ENCODE assay signal across 7 mouse cellular contexts in the genomic region with DNA sequence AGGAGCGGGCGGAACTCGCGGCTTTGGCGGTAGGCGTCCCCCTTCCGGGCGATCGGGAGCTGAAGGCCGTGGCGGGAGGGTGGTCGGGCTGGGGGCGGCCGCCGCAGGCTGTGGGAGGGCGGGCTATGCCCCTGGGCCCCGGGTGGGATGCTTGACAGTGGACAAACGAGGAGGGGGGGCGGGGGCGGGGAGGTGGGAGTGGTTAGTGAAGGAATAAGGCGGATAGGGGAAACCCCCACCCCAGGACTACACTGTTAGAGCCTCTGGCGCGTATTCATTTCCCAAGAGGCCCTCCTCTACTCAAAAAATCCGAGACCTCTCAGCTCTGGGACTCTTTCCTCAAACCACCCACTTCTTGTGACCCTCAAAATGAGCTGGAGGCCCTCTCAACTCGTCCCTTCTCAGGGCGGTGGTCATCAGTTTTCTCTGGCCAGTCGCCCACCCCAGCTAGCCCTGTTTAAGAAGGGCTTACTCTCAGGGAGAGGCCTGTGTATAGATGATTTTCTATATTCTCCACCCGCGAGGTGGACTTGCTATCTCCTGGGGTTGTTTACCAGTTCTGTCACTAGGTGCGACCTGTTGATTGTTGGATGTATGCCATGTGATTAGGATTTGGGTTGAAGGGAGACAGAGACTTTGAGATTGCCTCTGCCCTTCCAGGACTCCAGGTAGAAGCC. TPM values are rescaled to one million over a fixed set of nuclear protein-coding genes. Genes with fewer than 3 reads are reported as not detected.
DNase-seq lines count a peak whose midpoint lies in the region; ATAC-seq and TF ChIP-seq lines count a peak whose summit lies in the region.

No protein-coding gene starts in this region.

- no peaks in the 10 kb centered on the region for H3K9me3 ChIP-seq in neural tube, embryonic 11.5 days (ENCODE audit: control insufficient read depth, low read length)
- H3K9me3 ChIP-seq in forebrain, postnatal 0 days (ENCODE audit: low read length): no peaks in the 10 kb centered on the region
- no peaks in the 10 kb centered on the region for H3K9me3 ChIP-seq in limb, embryonic 12.5 days
- H3K9me3 ChIP-seq in neural tube, embryonic 13.5 days: no peaks in the 10 kb centered on the region

- 2% methylated on average over 17 of the region's 30 CpGs for WGBS in neural tube, embryonic 11.5 days
- 3% methylated on average over 22 of the region's 30 CpGs for WGBS in forebrain, postnatal 0 days
- under 1% methylated on average over 14 of the region's 30 CpGs for WGBS in limb, embryonic 12.5 days
- WGBS in neural tube, embryonic 13.5 days: under 1% methylated on average over 16 of the region's 30 CpGs

- peak overlapping the region; percentile 67 for H3K4me3 ChIP-seq in neural tube, embryonic 11.5 days (ENCODE audit: low read depth, low read length)
- H3K4me3 ChIP-seq in forebrain, postnatal 0 days (ENCODE audit: low read depth, low read length): peak overlapping the region; percentile 80
- H3K4me3 ChIP-seq in limb, embryonic 12.5 days (replicated peaks): peak overlapping the region; percentile 82
- peak overlapping the region; percentile 81 for H3K4me3 ChIP-seq in neural tube, embryonic 13.5 days

- peaks cover 8% of the 10 kb centered on the region; the same call in 1 of the 2 replicates for H3K4me1 ChIP-seq in neural tube, embryonic 11.5 days (ENCODE audit: control insufficient read depth, insufficient read depth, low read length)
- peaks cover 10% of the 10 kb centered on the region for H3K4me1 ChIP-seq in forebrain, postnatal 0 days (ENCODE audit: insufficient read depth)
- H3K4me1 ChIP-seq in limb, embryonic 12.5 days (replicated peaks): peaks cover 29% of the 10 kb centered on the region
- H3K4me1 ChIP-seq in neural tube, embryonic 13.5 days (replicated peaks): peaks cover 25% of the 10 kb centered on the region

- ATAC-seq in neural tube, embryonic 11.5 days (ENCODE audit: insufficient read depth, low FRiP score, low TSS enrichment): peak; percentile 68
- ATAC-seq in forebrain, postnatal 0 days: peak; percentile 68
- ATAC-seq in limb, embryonic 12.5 days (ENCODE audit: insufficient number of reproducible peaks, insufficient read depth, low FRiP score, low TSS enrichment, low read depth): peak; percentile 40
- peak; percentile 70 for ATAC-seq in neural tube, embryonic 13.5 days (ENCODE audit: low read depth)

- TF ChIP-seq CTCF in brain, embryonic 14.5 days (IDR thresholded peaks at IDR 0.05; ENCODE audit: borderline replicate concordance, extremely low read depth, insufficient read depth, insufficient read length): no peak
- TF ChIP-seq CTCF in forebrain, postnatal 0 days (IDR thresholded peaks at IDR 0.05; ENCODE audit: low read depth): no peak

- peaks cover 7% of the 10 kb centered on the region for H3K36me3 ChIP-seq in neural tube, embryonic 11.5 days (ENCODE audit: control insufficient read depth, insufficient read depth, low read length)
- H3K36me3 ChIP-seq in forebrain, postnatal 0 days (ENCODE audit: insufficient read depth): peaks cover 29% of the 10 kb centered on the region
- H3K36me3 ChIP-seq in limb, embryonic 12.5 days: peaks cover 42% of the 10 kb centered on the region
- H3K36me3 ChIP-seq in neural tube, embryonic 13.5 days: peaks cover 33% of the 10 kb centered on the region

- no peaks in the 10 kb centered on the region for H3K27me3 ChIP-seq in neural tube, embryonic 11.5 days (ENCODE audit: control insufficient read depth, insufficient read depth, low read length)
- H3K27me3 ChIP-seq in forebrain, postnatal 0 days (ENCODE audit: insufficient read depth, low read length): no peaks in the 10 kb centered on the region
- H3K27me3 ChIP-seq in limb, embryonic 12.5 days: no peaks in the 10 kb centered on the region
- no peaks in the 10 kb centered on the region for H3K27me3 ChIP-seq in neural tube, embryonic 13.5 days

- peak overlapping the region; percentile 80 for H3K4me2 ChIP-seq in neural tube, embryonic 11.5 days (ENCODE audit: low read depth)
- peak overlapping the region; percentile 88 for H3K4me2 ChIP-seq in forebrain, postnatal 0 days (ENCODE audit: low read depth)
- H3K4me2 ChIP-seq in limb, embryonic 12.5 days: peak overlapping the region; percentile 88
- H3K4me2 ChIP-seq in neural tube, embryonic 13.5 days: peak overlapping the region; percentile 82

- H3K27ac ChIP-seq in neural tube, embryonic 11.5 days (ENCODE audit: low read depth, low read length): peak overlapping the region; percentile 69
- H3K27ac ChIP-seq in forebrain, postnatal 0 days (ENCODE audit: low read depth, low read length): peak overlapping the region; percentile 78
- peak overlapping the region; percentile 95 for H3K27ac ChIP-seq in limb, embryonic 12.5 days
- peak overlapping the region; percentile 82 for H3K27ac ChIP-seq in neural tube, embryonic 13.5 days (replicated peaks)

- DNase-seq in neural tube, embryonic 11.5 days (ENCODE audit: low spot score): no peak
- no peak for DNase-seq in neural tube, embryonic 10.5 days (ENCODE audit: extremely low spot score, low spot score)
- peak; percentile 42 for DNase-seq in brain, embryonic 14.5 days (ENCODE audit: low read depth)
- DNase-seq in forebrain, postnatal 0 days: peak; percentile 41
- no peak for DNase-seq in layer of hippocampus, adult 18-20 months (ENCODE audit: low spot score in 2 of 2)

- no peak for TF ChIP-seq POLR2A in brain, embryonic 14.5 days (IDR thresholded peaks at IDR 0.05; ENCODE audit: borderline replicate concordance, extremely low read depth, insufficient read depth, insufficient read length, poor library complexity, severe bottlenecking)

- peak overlapping the region; percentile 86 for H3K9ac ChIP-seq in neural tube, embryonic 11.5 days (ENCODE audit: low read length)
- H3K9ac ChIP-seq in forebrain, postnatal 0 days: peak overlapping the region; percentile 87
- peak overlapping the region; percentile 89 for H3K9ac ChIP-seq in limb, embryonic 12.5 days (replicated peaks)
- peak overlapping the region; percentile 87 for H3K9ac ChIP-seq in neural tube, embryonic 13.5 days

RNA-seq across cellular contexts. Expression of gene Khnyn, which starts 0.5 kb away (rescaled TPM):
- polyA plus RNA-seq in neural tube, embryonic 11.5 days (2014; fragmentation: Nextera tagmentation; extraction: Ambion mirVana): 11.8 and 13.0 TPM in 2 replicates
- 13.4 and 13.7 TPM in 2 replicates for polyA plus RNA-seq in brain, embryonic 14.5 days (2012; rRNA removed)
- total RNA-seq in forebrain, postnatal 0 days (2014; rRNA removed): 13.6 and 20.0 TPM in 2 replicates
- 3.2 and 5.3 TPM in 2 replicates for polyA plus RNA-seq in forebrain, postnatal 0 days (2015; fragmentation: Nextera tagmentation; extraction: Ambion mirVana)
- 36.9 and 38.8 TPM in 2 replicates for polyA plus RNA-seq in limb, embryonic 12.5 days (2016; fragmentation: Nextera tagmentation; extraction: Ambion mirVana)
- 10.5 and 11.1 TPM in 2 replicates for polyA plus RNA-seq in neural tube, embryonic 13.5 days (2015; fragmentation: Nextera tagmentation; extraction: Ambion mirVana)
- total RNA-seq in layer of hippocampus, adult 18-20 months (2021): 10 to 100 TPM; 11.4 to 12.2 TPM

RNA-seq across cellular contexts. Expression of gene Cbln3, which starts 1.1 kb away (rescaled TPM):
- polyA plus RNA-seq in neural tube, embryonic 11.5 days (2014; fragmentation: Nextera tagmentation; extraction: Ambion mirVana): 0.13 and 0.22 TPM in 2 replicates
- polyA plus RNA-seq in brain, embryonic 14.5 days (2012; rRNA removed): 0.43 and 0.51 TPM in 2 replicates
- 0.29 and 0.46 TPM in 2 replicates for total RNA-seq in forebrain, postnatal 0 days (2014; rRNA removed)
- 0.24 and 0.33 TPM in 2 replicates for polyA plus RNA-seq in forebrain, postnatal 0 days (2015; fragmentation: Nextera tagmentation; extraction: Ambion mirVana)
- 0.20 and 0.21 TPM in 2 replicates for polyA plus RNA-seq in limb, embryonic 12.5 days (2016; fragmentation: Nextera tagmentation; extraction: Ambion mirVana)
- polyA plus RNA-seq in neural tube, embryonic 13.5 days (2015; fragmentation: Nextera tagmentation; extraction: Ambion mirVana): 0.19 and 0.25 TPM in 2 replicates
- total RNA-seq in layer of hippocampus, adult 18-20 months (2021): under 1 TPM; 0.15 to 0.64 TPM

RNA-seq across cellular contexts. Expression of gene Sdr39u1, which starts 14.8 kb away (rescaled TPM):
- 45.7 and 52.6 TPM in 2 replicates for polyA plus RNA-seq in neural tube, embryonic 11.5 days (2014; fragmentation: Nextera tagmentation; extraction: Ambion mirVana)
- 97.6 and 120 TPM in 2 replicates for polyA plus RNA-seq in brain, embryonic 14.5 days (2012; rRNA removed)
- 96.2 and 103 TPM in 2 replicates for total RNA-seq in forebrain, postnatal 0 days (2014; rRNA removed)
- 131 and 132 TPM in 2 replicates for polyA plus RNA-seq in forebrain, postnatal 0 days (2015; fragmentation: Nextera tagmentation; extraction: Ambion mirVana)
- 81.7 and 86.3 TPM in 2 replicates for polyA plus RNA-seq in limb, embryonic 12.5 days (2016; fragmentation: Nextera tagmentation; extraction: Ambion mirVana)
- polyA plus RNA-seq in neural tube, embryonic 13.5 days (2015; fragmentation: Nextera tagmentation; extraction: Ambion mirVana): 105 and 109 TPM in 2 replicates
- 10 to 100 TPM; 71.8 to 74.1 TPM for total RNA-seq in layer of hippocampus, adult 18-20 months (2021)

RNA-seq across cellular contexts. Expression of gene Nynrin, which starts 31.4 kb away (rescaled TPM):
- polyA plus RNA-seq in neural tube, embryonic 11.5 days (2014; fragmentation: Nextera tagmentation; extraction: Ambion mirVana): 15.1 and 16.0 TPM in 2 replicates
- 14.1 and 24.1 TPM in 2 replicates for polyA plus RNA-seq in brain, embryonic 14.5 days (2012; rRNA removed)
- total RNA-seq in forebrain, postnatal 0 days (2014; rRNA removed): 24.2 and 28.5 TPM in 2 replicates
- polyA plus RNA-seq in forebrain, postnatal 0 days (2015; fragmentation: Nextera tagmentation; extraction: Ambion mirVana): 4.4 and 5.5 TPM in 2 replicates
- 38.9 and 46.0 TPM in 2 replicates for polyA plus RNA-seq in limb, embryonic 12.5 days (2016; fragmentation: Nextera tagmentation; extraction: Ambion mirVana)
- polyA plus RNA-seq in neural tube, embryonic 13.5 days (2015; fragmentation: Nextera tagmentation; extraction: Ambion mirVana): 11.8 and 12.7 TPM in 2 replicates
- 1 to 10 TPM; 7.0 to 8.0 TPM for total RNA-seq in layer of hippocampus, adult 18-20 months (2021)

RNA-seq across cellular contexts. Expression of gene Cma1, which starts 59.2 kb away (rescaled TPM):
- not detected in 2 replicates for polyA plus RNA-seq in neural tube, embryonic 11.5 days (2014; fragmentation: Nextera tagmentation; extraction: Ambion mirVana)
- 1.9 and 5.3 TPM in 2 replicates for polyA plus RNA-seq in brain, embryonic 14.5 days (2012; rRNA removed)
- total RNA-seq in forebrain, postnatal 0 days (2014; rRNA removed): 0.76 and 2.6 TPM in 2 replicates
- polyA plus RNA-seq in forebrain, postnatal 0 days (2015; fragmentation: Nextera tagmentation; extraction: Ambion mirVana): 3.7 and 4.4 TPM in 2 replicates
- polyA plus RNA-seq in limb, embryonic 12.5 days (2016; fragmentation: Nextera tagmentation; extraction: Ambion mirVana): 0.20 and 0.45 TPM in 2 replicates
- polyA plus RNA-seq in neural tube, embryonic 13.5 days (2015; fragmentation: Nextera tagmentation; extraction: Ambion mirVana): 0.47 TPM in 1 of 2 replicates, not detected in the other
- total RNA-seq in layer of hippocampus, adult 18-20 months (2021): not detected

Comparison
In these comparisons a context has a peak if more than half of its experiments do, and no peak if none do; other contexts are left out.
1. DNase-seq: peak in brain, embryonic 14.5 days (single experiment) and forebrain, postnatal 0 days (single experiment); none in neural tube, embryonic 11.5 days (single experiment), neural tube, embryonic 10.5 days (single experiment) and layer of hippocampus, adult 18-20 months (0 of 2).
2. Peak in every context shown above with its lines, with median percentiles within 50 percentile points of each other: ATAC-seq, H3K27ac ChIP-seq, H3K4me2 ChIP-seq, H3K4me3 ChIP-seq and H3K9ac ChIP-seq.